Mouse (Mus musculus): Measurements from ENCODE around the gene Islr2.

- TF ChIP-seq CTCF (IDR thresholded peaks at IDR 0.05; ENCODE audit: low read depth) (no peak), EP300 (IDR thresholded peaks at IDR 0.05; ENCODE audit: low read depth) (no peak)
Measured at GRCm38 (mm10) chr9:58198801-58199371, 5.2 kb downstream of the Islr2 start.
